Mouse (Mus musculus) erythroblast, embryonic 14.5 days (primary cell): Measurements from ENCODE around the gene Bcan. TPM values are rescaled to one million over a fixed set of nuclear protein-coding genes. Genes with fewer than 3 reads are reported as not detected.

ENCODE experiments used
- H3K27me3 ChIP-seq: 2 replicates; pipeline ENCODE4 v1.6.1; 2012; ENCODE audit warnings: inconsistent platforms; ENCODE audit not compliant: control insufficient read depth
- H3K36me3 ChIP-seq: 2 replicates; pipeline ENCODE4 v1.6.1; 2012; ENCODE audit warnings: mild to moderate bottlenecking, inconsistent platforms; ENCODE audit not compliant: control insufficient read depth
- H3K4me1 ChIP-seq: 2 replicates; pipeline ENCODE4 v1.6.1; 2012; ENCODE audit warnings: inconsistent platforms; ENCODE audit not compliant: control insufficient read depth
- H3K4me3 ChIP-seq: replicated peaks from 2 replicates; pipeline ENCODE3; 2012; ENCODE audit warnings: moderate library complexity, mild to moderate bottlenecking, inconsistent platforms
- H3K9me3 ChIP-seq: 2 replicates; pipeline ENCODE4 v1.6.1; 2012; ENCODE audit warnings: low read length, inconsistent platforms, mixed read lengths; ENCODE audit not compliant: control insufficient read depth
- GATA1 ChIP-seq: IDR thresholded peaks from 2 replicates; pipeline ENCODE4 v1.6.1; 2012; ENCODE audit warnings: low read length, inconsistent platforms, mixed read lengths
- TAL1 ChIP-seq: IDR thresholded peaks from 3 replicates; pipeline ENCODE4 v1.6.1; 2012; ENCODE audit warnings: low read length, inconsistent platforms, mixed read lengths
- polyA plus RNA-seq: library from polyadenylated mRNA; stranded (reverse); fragments of >175 nt; gene quantifications from 2 replicates; pipeline ENCODE4 v1.2.3, GENCODE M21; 2012

Gene Bcan
- polyA plus RNA-seq, 1 experiment: not detected

- TF ChIP-seq TAL1: no peak
- no peak for TF ChIP-seq GATA1
- Histone ChIP-seq H3K4me1 (peaks cover 3% of the 10 kb centered on the region; the same call in 1 of the 2 replicates), H3K4me3 (no peak overlapping the region), H3K27me3 (peaks cover 97% of the 10 kb centered on the region), H3K36me3 (no peaks in the 10 kb centered on the region), H3K9me3 (no peaks in the 10 kb centered on the region; the same call in 1 of the 2 replicates)
These were observed 1.3 kb downstream of the Bcan start for GRCm38 (mm10) chr3:87998747-87999146.

- Histone ChIP-seq H3K4me1 (peaks cover 3% of the 10 kb centered on the region; the same call in 1 of the 2 replicates), H3K9me3 (no peaks in the 10 kb centered on the region; the same call in 1 of the 2 replicates), H3K36me3 (no peaks in the 10 kb centered on the region), H3K4me3 (no peak overlapping the region), H3K27me3 (peaks cover 89% of the 10 kb centered on the region)
- no peak for TF ChIP-seq GATA1
- no peak for TF ChIP-seq TAL1
These were observed 2.9 kb downstream of the Bcan start for GRCm38 (mm10) chr3:87996971-87997614.

GRCm38 (mm10) chr3:87996401-87996800 is 3.6 kb downstream of the Bcan start:
- Histone ChIP-seq H3K36me3 (no peaks in the 10 kb centered on the region), H3K27me3 (peaks cover 82% of the 10 kb centered on the region), H3K9me3 (no peaks in the 10 kb centered on the region; the same call in 1 of the 2 replicates), H3K4me3 (no peak overlapping the region), H3K4me1 (peaks cover 3% of the 10 kb centered on the region; the same call in 1 of the 2 replicates)
- TF ChIP-seq TAL1 (no peak), GATA1 (no peak)

GRCm38 (mm10) chr3:87995331-87995730 is 4.7 kb downstream of the Bcan start:
- TF ChIP-seq TAL1 (no peak), GATA1 (no peak)
- no peak overlapping the region for H3K4me3 ChIP-seq
- H3K9me3 ChIP-seq: no peaks in the 10 kb centered on the region; the same call in 1 of the 2 replicates
- H3K4me1 ChIP-seq: peaks cover 3% of the 10 kb centered on the region; the same call in 1 of the 2 replicates
- H3K27me3 ChIP-seq: peaks cover 79% of the 10 kb centered on the region
- H3K36me3 ChIP-seq: no peaks in the 10 kb centered on the region

- Histone ChIP-seq H3K36me3 (no peaks in the 10 kb centered on the region), H3K27me3 (peaks cover 77% of the 10 kb centered on the region)
- TF ChIP-seq GATA1 (no peak), TAL1 (no peak)
These were observed 6.6 kb downstream of the Bcan start for GRCm38 (mm10) chr3:87993436-87993835.

GRCm38 (mm10) chr3:87989935-87990334 is 10.1 kb downstream of the Bcan start:
- Histone ChIP-seq H3K36me3 (no peaks in the 10 kb centered on the region), H3K4me3 (no peak overlapping the region), H3K4me1 (peaks cover 16% of the 10 kb centered on the region), H3K27me3 (peaks cover 64% of the 10 kb centered on the region), H3K9me3 (no peaks in the 10 kb centered on the region)
- TF ChIP-seq GATA1: no peak
- no peak for TF ChIP-seq TAL1

More at GRCm38 (mm10) chr3:87993436-87993835, 6.6 kb downstream of the Bcan start:
- Histone ChIP-seq H3K4me3 (no peak overlapping the region), H3K9me3 (no peaks in the 10 kb centered on the region), H3K4me1 (peaks cover 3% of the 10 kb centered on the region; the same call in 1 of the 2 replicates)

GRCm38 (mm10) chr3:87988068-87988467 is 12.0 kb downstream of the Bcan start:
- H3K4me1 ChIP-seq: peaks cover 16% of the 10 kb centered on the region
- no peaks in the 10 kb centered on the region for H3K9me3 ChIP-seq
- H3K27me3 ChIP-seq: peaks cover 51% of the 10 kb centered on the region
- TF ChIP-seq GATA1 (no peak), TAL1 (no peak)
- no peaks in the 10 kb centered on the region for H3K36me3 ChIP-seq
- H3K4me3 ChIP-seq: no peak overlapping the region

GRCm38 (mm10) chr3:87987633-87988032 is 12.4 kb downstream of the Bcan start:
- peak overlapping the region; percentile 35 for H3K4me3 ChIP-seq
- peaks cover 16% of the 10 kb centered on the region for H3K4me1 ChIP-seq
- H3K27me3 ChIP-seq: peaks cover 48% of the 10 kb centered on the region

GRCm38 (mm10) chr3:87986868-87987267 is 13.2 kb downstream of the Bcan start:
- H3K4me3 ChIP-seq: peak overlapping the region; percentile 35
- H3K9me3 ChIP-seq: no peaks in the 10 kb centered on the region
- H3K36me3 ChIP-seq: no peaks in the 10 kb centered on the region
- H3K27me3 ChIP-seq: peaks cover 48% of the 10 kb centered on the region
- peaks cover 16% of the 10 kb centered on the region for H3K4me1 ChIP-seq
- no peak for TF ChIP-seq GATA1
- no peak for TF ChIP-seq TAL1

More at GRCm38 (mm10) chr3:87987633-87988032, 12.4 kb downstream of the Bcan start:
- no peak for TF ChIP-seq TAL1
- no peak for TF ChIP-seq GATA1
- H3K9me3 ChIP-seq: no peaks in the 10 kb centered on the region
- no peaks in the 10 kb centered on the region for H3K36me3 ChIP-seq
